Mouse (Mus musculus): Measurements from ENCODE around the gene Tcf7l2. TPM values are rescaled to one million over a fixed set of nuclear protein-coding genes. Genes with fewer than 3 reads are reported as not detected.

Tcf7l2 gene
- polyA plus RNA-seq, 1 experiment from 2014 or later = 76.8 TPM

DNA sequence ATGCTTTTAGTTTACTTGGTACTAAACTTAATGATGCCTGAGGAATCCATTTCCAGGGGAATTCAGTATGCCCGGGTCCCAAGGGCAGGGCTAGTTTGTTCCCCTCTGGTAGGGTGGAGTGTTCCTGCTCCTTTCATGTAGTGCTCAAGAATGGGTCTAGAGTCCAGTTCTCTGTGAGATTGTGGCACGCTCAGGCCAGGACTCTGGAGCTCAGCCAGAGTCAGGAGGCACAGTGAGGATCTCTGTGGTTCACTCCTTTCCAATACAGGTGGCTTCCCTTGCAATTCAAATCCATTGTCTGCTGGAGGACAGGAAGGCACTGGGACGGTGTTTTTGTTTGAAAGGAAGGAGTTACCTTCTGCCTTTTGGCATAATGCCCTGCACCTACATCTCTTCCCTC, 56.2 kb downstream of the Tcf7l2 start:
- no peaks in the 10 kb centered on the region for H3K9me3 ChIP-seq (replicated peaks; ENCODE audit: control insufficient read depth, low read length)
- no peaks in the 10 kb centered on the region for H3K27me3 ChIP-seq (ENCODE audit: control insufficient read depth, insufficient read depth, low read length)
- no peak overlapping the region for H3K27ac ChIP-seq (ENCODE audit: low read length)
- 58% methylated on average over 3 of the region's 3 CpGs for WGBS
- H3K4me3 ChIP-seq (replicated peaks; ENCODE audit: low read length) = no peak overlapping the region
- no peak for ATAC-seq (ENCODE audit: insufficient read depth, low FRiP score)
- H3K4me2 ChIP-seq (ENCODE audit: low read depth, low read length) = no peak overlapping the region
- no peak overlapping the region for H3K9ac ChIP-seq (ENCODE audit: low read length)
- no peaks in the 10 kb centered on the region for H3K36me3 ChIP-seq (ENCODE audit: control insufficient read depth, insufficient read depth, low read length)
- H3K4me1 ChIP-seq (ENCODE audit: control insufficient read depth, insufficient read depth, low read length) = peaks cover 19% of the 10 kb centered on the region

GRCm38 (mm10) chr19:55799411-55799810, 57.8 kb downstream of the Tcf7l2 start:
- H3K36me3 ChIP-seq (ENCODE audit: control insufficient read depth, insufficient read depth, low read length) = no peaks in the 10 kb centered on the region
- peaks cover 18% of the 10 kb centered on the region for H3K4me1 ChIP-seq (ENCODE audit: control insufficient read depth, insufficient read depth, low read length)

DNA sequence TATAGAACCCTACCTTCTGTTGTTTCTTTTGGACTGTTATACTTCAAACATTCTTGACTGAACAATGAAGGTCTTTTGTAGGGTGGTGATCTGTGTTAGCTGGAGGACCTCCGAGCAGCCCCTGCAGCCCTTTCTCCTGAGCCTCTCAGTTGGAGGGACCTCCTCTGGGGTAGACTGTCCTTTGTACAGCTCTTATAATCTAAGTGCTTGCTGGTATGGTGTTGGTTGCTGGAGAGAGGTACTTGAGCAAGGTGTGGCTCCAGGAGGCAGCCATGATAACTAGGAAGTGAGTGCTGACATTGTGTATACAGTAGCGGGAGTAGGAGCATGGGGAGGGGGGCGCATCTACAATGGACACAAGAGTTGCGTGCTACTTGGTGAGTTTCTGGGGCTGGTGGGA, 58.4 kb downstream of the Tcf7l2 start:
- Histone ChIP-seq H3K9me3 (replicated peaks; ENCODE audit: control insufficient read depth, low read length) (no peaks in the 10 kb centered on the region), H3K36me3 (ENCODE audit: control insufficient read depth, insufficient read depth, low read length) (no peaks in the 10 kb centered on the region), H3K9ac (ENCODE audit: low read length) (no peak overlapping the region), H3K4me1 (ENCODE audit: control insufficient read depth, insufficient read depth, low read length) (peaks cover 15% of the 10 kb centered on the region), H3K27me3 (ENCODE audit: control insufficient read depth, insufficient read depth, low read length) (no peaks in the 10 kb centered on the region), H3K4me2 (ENCODE audit: low read depth, low read length) (no peak overlapping the region), H3K4me3 (replicated peaks; ENCODE audit: low read length) (no peak overlapping the region), H3K27ac (ENCODE audit: low read length) (no peak overlapping the region)
- no peak for ATAC-seq (ENCODE audit: insufficient read depth, low FRiP score)
- 93% methylated on average over 4 of the region's 4 CpGs for WGBS

More at GRCm38 (mm10) chr19:55799411-55799810, 57.8 kb downstream of the Tcf7l2 start:
- Histone ChIP-seq H3K4me2 (ENCODE audit: low read depth, low read length) (no peak overlapping the region), H3K27me3 (ENCODE audit: control insufficient read depth, insufficient read depth, low read length) (no peaks in the 10 kb centered on the region), H3K27ac (ENCODE audit: low read length) (no peak overlapping the region), H3K4me3 (replicated peaks; ENCODE audit: low read length) (no peak overlapping the region), H3K9me3 (replicated peaks; ENCODE audit: control insufficient read depth, low read length) (no peaks in the 10 kb centered on the region), H3K9ac (ENCODE audit: low read length) (no peak overlapping the region)
- no peak for ATAC-seq (ENCODE audit: insufficient read depth, low FRiP score)

DNA sequence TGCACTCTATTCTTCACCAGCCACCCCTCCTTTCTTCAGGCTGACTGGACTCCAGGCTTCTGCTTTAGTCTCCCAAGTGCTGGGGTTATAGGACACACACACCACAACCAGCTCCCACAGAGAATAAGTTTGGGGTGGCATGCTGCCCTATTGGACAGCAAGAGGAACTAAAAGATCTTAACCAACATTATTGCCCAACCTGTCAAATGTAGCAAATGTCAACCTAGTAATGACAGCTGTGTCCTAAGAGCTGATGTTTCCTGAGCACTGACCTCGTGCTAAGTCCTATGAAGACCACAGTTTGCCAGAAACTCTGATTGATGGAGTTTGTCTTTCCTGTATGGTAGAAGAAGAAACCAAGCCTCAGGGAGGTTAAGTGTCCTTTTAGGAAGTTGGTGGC, 61.5 kb downstream of the Tcf7l2 start:
- H3K27ac ChIP-seq (ENCODE audit: low read length) = no peak overlapping the region
- ATAC-seq (ENCODE audit: insufficient read depth, low FRiP score) = no peak
- H3K9ac ChIP-seq (ENCODE audit: low read length) = no peak overlapping the region
- peaks cover 19% of the 10 kb centered on the region for H3K4me1 ChIP-seq (ENCODE audit: control insufficient read depth, insufficient read depth, low read length)
- H3K4me3 ChIP-seq (replicated peaks; ENCODE audit: low read length) = no peak overlapping the region
- H3K36me3 ChIP-seq (ENCODE audit: control insufficient read depth, insufficient read depth, low read length) = no peaks in the 10 kb centered on the region
- no peaks in the 10 kb centered on the region for H3K27me3 ChIP-seq (ENCODE audit: control insufficient read depth, insufficient read depth, low read length)
- no peak overlapping the region for H3K4me2 ChIP-seq (ENCODE audit: low read depth, low read length)
- no peaks in the 10 kb centered on the region for H3K9me3 ChIP-seq (replicated peaks; ENCODE audit: control insufficient read depth, low read length)
- WGBS = 38% methylated on average over 1 of the region's 1 CpGs

DNA sequence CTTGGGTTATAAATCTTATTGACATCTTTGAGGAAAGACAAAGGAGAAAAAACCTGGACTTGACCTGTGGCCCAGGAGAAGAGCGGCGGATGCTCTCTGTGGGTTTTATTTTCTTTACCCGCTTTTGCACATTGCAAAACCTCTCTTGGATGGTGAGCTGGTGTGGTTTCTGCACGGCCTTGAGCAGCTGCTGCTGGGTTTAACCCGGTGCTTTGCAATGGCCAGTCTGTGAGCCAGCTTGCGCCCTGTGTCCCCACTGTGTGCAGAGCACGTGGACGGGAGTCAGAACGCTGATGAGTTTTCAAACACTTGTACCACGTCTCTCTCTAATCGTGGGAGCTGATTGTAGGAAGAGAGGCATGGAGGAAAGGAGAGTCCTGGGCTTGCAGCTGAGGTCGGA, 62.2 kb downstream of the Tcf7l2 start:
- H3K9ac ChIP-seq (ENCODE audit: low read length) = no peak overlapping the region
- no peak for ATAC-seq (ENCODE audit: insufficient read depth, low FRiP score)
- H3K4me2 ChIP-seq (ENCODE audit: low read depth, low read length) = no peak overlapping the region
- H3K4me3 ChIP-seq (replicated peaks; ENCODE audit: low read length) = no peak overlapping the region
- H3K4me1 ChIP-seq (ENCODE audit: control insufficient read depth, insufficient read depth, low read length) = peaks cover 19% of the 10 kb centered on the region
- no peak overlapping the region for H3K27ac ChIP-seq (ENCODE audit: low read length)
- no peaks in the 10 kb centered on the region for H3K36me3 ChIP-seq (ENCODE audit: control insufficient read depth, insufficient read depth, low read length)
- WGBS = 85% methylated on average over 12 of the region's 12 CpGs
- H3K9me3 ChIP-seq (replicated peaks; ENCODE audit: control insufficient read depth, low read length) = no peaks in the 10 kb centered on the region
- H3K27me3 ChIP-seq (ENCODE audit: control insufficient read depth, insufficient read depth, low read length) = no peaks in the 10 kb centered on the region

DNA sequence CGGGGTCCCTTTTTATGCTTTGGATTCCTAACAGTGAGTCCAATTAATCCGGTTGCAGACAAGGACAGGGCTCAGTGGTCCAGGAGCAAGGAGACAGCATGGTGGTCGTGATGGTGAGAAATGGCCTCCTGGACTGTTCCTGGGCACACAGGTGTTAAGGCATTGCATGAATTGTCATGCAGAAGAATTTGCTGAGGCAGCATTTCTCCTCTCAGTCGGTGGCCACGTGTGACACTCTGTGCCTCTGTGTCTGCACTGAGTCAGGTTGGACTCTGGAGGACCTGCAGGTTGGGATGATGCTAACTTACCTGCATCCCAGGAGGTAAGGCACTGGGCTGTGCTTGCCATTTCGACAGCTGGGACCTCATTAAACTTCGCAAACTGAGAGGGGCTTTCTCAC, 63.2 kb downstream of the Tcf7l2 start:
- Histone ChIP-seq H3K27ac (ENCODE audit: low read length) (no peak overlapping the region), H3K4me2 (ENCODE audit: low read depth, low read length) (no peak overlapping the region), H3K9me3 (replicated peaks; ENCODE audit: control insufficient read depth, low read length) (no peaks in the 10 kb centered on the region), H3K4me3 (replicated peaks; ENCODE audit: low read length) (no peak overlapping the region), H3K4me1 (ENCODE audit: control insufficient read depth, insufficient read depth, low read length) (peaks cover 19% of the 10 kb centered on the region), H3K36me3 (ENCODE audit: control insufficient read depth, insufficient read depth, low read length) (no peaks in the 10 kb centered on the region), H3K9ac (ENCODE audit: low read length) (no peak overlapping the region), H3K27me3 (ENCODE audit: control insufficient read depth, insufficient read depth, low read length) (no peaks in the 10 kb centered on the region)
- 81% methylated on average over 7 of the region's 7 CpGs for WGBS
- ATAC-seq (ENCODE audit: insufficient read depth, low FRiP score) = no peak

DNA sequence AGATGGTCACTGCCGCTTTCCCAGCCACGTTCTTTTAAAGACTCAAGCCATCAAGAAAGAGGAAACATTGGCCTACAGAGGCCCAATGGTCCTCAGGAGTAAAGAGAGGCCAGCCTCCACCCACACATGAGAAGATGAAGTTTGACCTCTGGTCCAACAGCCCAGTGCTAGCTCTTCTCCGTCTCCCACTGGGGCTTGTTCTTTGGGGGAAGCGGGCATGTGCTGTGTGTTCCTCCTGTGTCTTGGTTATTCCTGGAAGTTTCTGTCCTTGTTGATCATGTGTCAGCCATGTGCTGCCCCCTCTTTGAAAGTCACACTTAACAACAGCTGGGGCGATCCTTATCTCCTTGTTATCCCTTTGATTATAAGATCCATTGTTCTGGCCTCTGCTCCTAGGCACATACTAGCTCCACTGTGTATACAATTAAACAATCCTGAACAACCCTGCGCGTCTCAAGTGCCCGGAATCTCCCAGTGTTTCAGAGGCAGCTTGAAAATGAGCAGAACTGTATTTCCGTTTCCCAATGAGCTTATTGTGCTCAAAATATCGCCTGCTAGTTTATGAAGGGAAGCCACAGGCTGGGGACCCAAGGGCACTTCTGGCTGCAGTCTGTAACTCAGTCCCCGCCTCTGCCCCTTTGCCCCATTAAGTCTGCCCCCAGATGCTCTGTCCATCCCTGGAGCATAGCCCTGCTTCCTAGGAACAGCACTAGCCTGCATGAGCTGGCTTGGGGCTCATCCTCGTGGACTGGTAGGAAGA, 65.0 kb downstream of the Tcf7l2 start:
- WGBS = 33% methylated on average over 12 of the region's 12 CpGs
- Histone ChIP-seq H3K4me2 (ENCODE audit: low read depth, low read length) (no peak overlapping the region; the same call in 1 of the 2 replicates), H3K36me3 (ENCODE audit: control insufficient read depth, insufficient read depth, low read length) (no peaks in the 10 kb centered on the region), H3K27me3 (ENCODE audit: control insufficient read depth, insufficient read depth, low read length) (no peaks in the 10 kb centered on the region), H3K4me3 (replicated peaks; ENCODE audit: low read length) (no peak overlapping the region), H3K27ac (ENCODE audit: low read length) (peak overlapping the region; percentile 0; the same call in 1 of the 2 replicates), H3K9me3 (replicated peaks; ENCODE audit: control insufficient read depth, low read length) (no peaks in the 10 kb centered on the region), H3K4me1 (ENCODE audit: control insufficient read depth, insufficient read depth, low read length) (peaks cover 19% of the 10 kb centered on the region), H3K9ac (ENCODE audit: low read length) (no peak overlapping the region)
- ATAC-seq (ENCODE audit: insufficient read depth, low FRiP score) = no peak

GRCm38 (mm10) chr19:55807194-55808053, 65.8 kb downstream of the Tcf7l2 start:
- ATAC-seq (ENCODE audit: insufficient read depth, low FRiP score) = no peak
- no peak overlapping the region for H3K4me3 ChIP-seq (replicated peaks; ENCODE audit: low read length)
- 33% methylated on average over 20 of the region's 20 CpGs for WGBS

GRCm38 (mm10) chr19:55808304-55808703, 66.7 kb downstream of the Tcf7l2 start:
- Histone ChIP-seq H3K9ac (ENCODE audit: low read length) (no peak overlapping the region), H3K4me3 (replicated peaks; ENCODE audit: low read length) (no peak overlapping the region), H3K27ac (ENCODE audit: low read length) (no peak overlapping the region), H3K4me1 (ENCODE audit: control insufficient read depth, insufficient read depth, low read length) (peaks cover 19% of the 10 kb centered on the region), H3K9me3 (replicated peaks; ENCODE audit: control insufficient read depth, low read length) (no peaks in the 10 kb centered on the region), H3K36me3 (ENCODE audit: control insufficient read depth, insufficient read depth, low read length) (no peaks in the 10 kb centered on the region), H3K4me2 (ENCODE audit: low read depth, low read length) (no peak overlapping the region), H3K27me3 (ENCODE audit: control insufficient read depth, insufficient read depth, low read length) (no peaks in the 10 kb centered on the region)
- ATAC-seq (ENCODE audit: insufficient read depth, low FRiP score) = no peak
- WGBS = 62% methylated on average over 2 of the region's 2 CpGs

More at GRCm38 (mm10) chr19:55807194-55808053, 65.8 kb downstream of the Tcf7l2 start:
- H3K27ac ChIP-seq (ENCODE audit: low read length) = 0 out of 2 replicates have a peak overlapping the region, but pooled peaks have one; percentile 0
- H3K4me2 ChIP-seq (ENCODE audit: low read depth, low read length) = no peak overlapping the region; the same call in 1 of the 2 replicates
- H3K27me3 ChIP-seq (ENCODE audit: control insufficient read depth, insufficient read depth, low read length) = no peaks in the 10 kb centered on the region
- no peaks in the 10 kb centered on the region for H3K9me3 ChIP-seq (replicated peaks; ENCODE audit: control insufficient read depth, low read length)
- no peak overlapping the region for H3K9ac ChIP-seq (ENCODE audit: low read length)
- H3K4me1 ChIP-seq (ENCODE audit: control insufficient read depth, insufficient read depth, low read length) = peaks cover 19% of the 10 kb centered on the region
- no peaks in the 10 kb centered on the region for H3K36me3 ChIP-seq (ENCODE audit: control insufficient read depth, insufficient read depth, low read length)

Data from stomach, embryonic 16.5 days (tissue).